Mouse (Mus musculus) layer of hippocampus, adult 8-10 months (tissue): Measurements from ENCODE around the gene Ap5b1. TPM values are rescaled to one million over a fixed set of nuclear protein-coding genes. Genes with fewer than 3 reads are reported as not detected.

Experiments used
- DNase-seq, 2 experiments: peaks; one replicate each; pipeline ENCODE4 v3.0.0; 2022; ENCODE audit warnings: low spot score in 2 of 2
- total RNA-seq, 4 experiments: library from RNA; stranded (reverse); gene quantifications; 2 replicates each; pipeline ENCODE4 v1.2.4; 2022

Gene Ap5b1
- total RNA-seq, 4 experiments from 2014 or later = 5.8 to 8.7 (median 6.6) TPM

GRCm38 (mm10) chr19:5567180-5567533, 668 bp upstream of the Ap5b1 start:
- no peak for DNase-seq

GRCm38 (mm10) chr19:5568470-5569140, 780 bp downstream of the Ap5b1 start:
- DNase-seq = peak; percentile 48 to 81

- no peak for DNase-seq
Observed at GRCm38 (mm10) chr19:5569521-5569920, 1.7 kb downstream of the Ap5b1 start.

GRCm38 (mm10) chr19:5570353-5571246, 2.8 kb downstream of the Ap5b1 start:
- DNase-seq = no peak

GRCm38 (mm10) chr19:5571831-5572230, 4.0 kb downstream of the Ap5b1 start:
- DNase-seq = no peak

- DNase-seq = peak; percentile 52 to 58
Observed at GRCm38 (mm10) chr19:5572331-5573125, 4.7 kb downstream of the Ap5b1 start.

- no peak for DNase-seq
Observed at GRCm38 (mm10) chr19:5575336-5575735, 7.5 kb downstream of the Ap5b1 start.

GRCm38 (mm10) chr19:5579971-5580370, 12.1 kb downstream of the Ap5b1 start:
- no peak for DNase-seq

GRCm38 (mm10) chr19:5580776-5581175, 13.0 kb downstream of the Ap5b1 start:
- DNase-seq = no peak

- DNase-seq = no peak
Observed at GRCm38 (mm10) chr19:5581995-5582394, 14.2 kb downstream of the Ap5b1 start.

- no peak for DNase-seq
Observed at GRCm38 (mm10) chr19:5589159-5589558, 21.3 kb downstream of the Ap5b1 start.

GRCm38 (mm10) chr19:5591888-5592287, 24.1 kb downstream of the Ap5b1 start:
- no peak for DNase-seq

GRCm38 (mm10) chr19:5599224-5599623, 31.4 kb downstream of the Ap5b1 start:
- DNase-seq = no peak

- DNase-seq = peak; percentile 70 to 77
Observed at GRCm38 (mm10) chr19:5601752-5602541, 34.1 kb downstream of the Ap5b1 start, which contains the start of gene Rnaseh2c. Rnaseh2c (plus strand) TSS chr19:5601873.

GRCm38 (mm10) chr19:5603664-5604063, 35.8 kb downstream of the Ap5b1 start:
- DNase-seq = no peak

GRCm38 (mm10) chr19:5605126-5605525, 37.3 kb downstream of the Ap5b1 start:
- DNase-seq = peak; percentile 32 to 37

- DNase-seq = no peak
Observed at GRCm38 (mm10) chr19:5606196-5606595, 38.4 kb downstream of the Ap5b1 start.

GRCm38 (mm10) chr19:5607705-5608410, 40.0 kb downstream of the Ap5b1 start:
- DNase-seq = no peak

- no peak for DNase-seq
Observed at GRCm38 (mm10) chr19:5608707-5609106, 40.9 kb downstream of the Ap5b1 start.

- no peak for DNase-seq
Observed at GRCm38 (mm10) chr19:5609171-5609546, 41.3 kb downstream of the Ap5b1 start.
